Mouse (Mus musculus) frontal cortex, postnatal 25 days (tissue): ENCODE data around the gene Rhox2g.
"Not testable (repeated sequence)": the region's sequence is repeated elsewhere in the genome, so short reads cannot be mapped to it uniquely, and the experiment has no call there.

Experiments
- DNase-seq, 2 experiments: peaks; one replicate each; pipeline ENCODE4 v3.0.0; 2022; ENCODE audit warnings: low spot score in 2 of 2

Gene Rhox2g

DNA sequence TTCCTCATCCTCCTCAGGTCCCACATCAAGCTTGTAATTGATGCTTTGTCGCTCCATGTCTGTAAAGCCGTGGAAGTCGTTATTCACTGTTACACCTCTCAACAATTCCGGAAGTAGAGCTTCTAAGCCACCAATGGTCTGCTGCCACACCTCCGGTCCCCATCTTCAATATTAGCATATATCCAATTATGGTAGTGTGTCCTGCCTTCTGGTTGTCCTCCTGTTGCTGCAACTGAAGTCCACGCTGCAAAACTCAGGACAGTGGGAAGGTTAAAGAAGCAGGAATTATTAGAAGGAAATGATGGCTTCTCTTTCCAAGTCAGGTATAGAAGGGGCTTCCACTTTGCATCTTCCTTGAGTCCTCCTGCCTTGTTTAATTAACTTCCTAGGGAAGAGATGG, at the start of gene Rhox2g:
Gene Rhox2g (minus strand): TSS at position 101 of the 400 bp plus-strand sequence.
- DNase-seq: not testable (repeated sequence)

DNA sequence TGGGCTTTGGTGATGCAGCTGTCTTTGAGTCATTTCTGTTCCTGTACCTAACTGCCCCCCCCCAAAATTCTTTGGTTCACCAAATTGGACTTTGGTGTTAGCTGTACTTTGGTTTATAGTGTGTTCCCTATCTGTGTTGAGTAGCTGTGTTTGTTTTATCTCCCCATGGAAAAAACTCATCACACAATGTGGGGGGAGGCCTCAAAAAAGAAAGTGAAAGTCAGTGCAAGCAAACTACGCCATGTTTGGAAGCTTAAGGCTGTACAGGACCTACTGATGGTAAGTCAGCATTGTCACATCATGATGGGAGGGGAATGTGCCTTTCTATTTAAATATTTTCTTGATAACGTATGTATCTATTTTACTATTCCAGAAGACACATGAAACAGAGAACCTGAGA, 49.0 kb upstream of the Rhox2g start:
- DNase-seq: no peak

DNA sequence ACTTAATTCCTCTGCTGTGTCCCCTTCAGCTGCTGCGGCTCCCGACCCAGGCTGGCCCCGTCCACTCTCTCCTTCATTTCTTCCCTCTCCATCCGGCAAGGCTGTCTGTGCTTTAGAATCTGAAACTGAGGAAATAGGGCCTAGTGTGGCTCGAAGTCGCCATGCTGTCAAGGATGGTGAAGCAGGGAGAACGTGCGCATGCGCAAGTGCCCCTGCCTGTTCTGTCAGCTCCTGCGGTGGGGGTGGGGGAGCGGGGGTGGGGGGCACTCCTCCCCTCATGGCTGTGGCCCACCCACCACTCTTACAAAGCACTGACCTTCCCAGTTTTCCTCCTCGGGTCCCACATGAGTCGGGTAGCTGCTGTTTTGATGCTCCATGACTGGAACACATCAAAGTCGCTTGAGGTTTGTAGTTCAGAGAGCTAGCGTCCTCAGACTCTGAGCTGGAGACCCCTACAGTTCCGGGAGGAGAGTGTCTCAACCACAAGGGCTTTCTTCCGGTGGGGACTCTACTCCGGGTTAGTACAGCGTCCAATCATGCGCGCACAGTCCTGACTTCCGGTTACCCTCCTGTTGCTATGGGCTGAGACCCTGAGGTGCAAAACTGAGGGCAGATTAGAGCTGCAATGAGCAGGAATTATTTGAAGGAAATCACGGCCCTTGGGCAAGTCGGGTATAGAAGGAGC, 39.9 kb upstream of the Rhox2g start:
- DNase-seq: no peak

DNA sequence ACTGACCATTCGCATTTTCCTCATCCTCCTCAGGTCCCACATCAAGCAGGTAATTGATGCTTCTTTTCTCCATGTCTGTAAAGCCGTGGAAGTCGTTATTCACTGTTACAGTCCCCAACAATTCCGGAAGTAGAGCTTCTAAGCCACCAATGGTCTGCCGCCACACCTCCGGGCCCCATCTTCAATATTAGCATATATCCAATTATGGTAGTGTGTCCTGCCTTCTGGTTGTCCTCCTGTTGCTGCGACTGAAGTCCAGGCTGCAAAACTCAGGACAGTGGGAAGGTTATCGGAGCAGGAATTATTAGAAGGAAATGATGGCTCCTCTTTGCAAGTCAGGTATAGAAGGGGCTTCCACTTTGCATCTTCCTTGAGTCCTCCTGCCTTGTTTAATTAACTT, 29.9 kb upstream of the Rhox2g start, which contains the start of gene Rhox2h:
Gene Rhox2h (minus strand): TSS at position 101 of the 400 bp plus-strand sequence.
- DNase-seq: not testable (repeated sequence)

DNA sequence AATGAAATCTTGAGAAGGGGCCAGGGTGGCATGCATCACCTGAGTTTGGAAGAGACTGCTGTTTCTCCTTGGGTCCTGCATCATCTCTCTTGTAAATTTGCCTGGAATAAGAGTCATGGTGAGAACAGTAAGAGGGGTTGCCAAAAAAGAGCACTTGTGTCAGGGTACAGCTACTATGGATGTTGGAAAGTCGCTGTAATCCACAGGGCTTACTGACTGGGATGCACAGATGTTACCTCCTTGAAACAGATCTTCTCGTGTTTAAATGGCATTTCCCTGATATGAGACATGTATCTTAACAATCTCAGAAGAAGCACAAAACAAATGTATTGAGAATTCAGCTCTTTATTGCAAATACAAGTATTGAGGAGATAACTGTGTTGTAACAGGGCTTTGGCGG, 25.4 kb upstream of the Rhox2g start, which contains the start of gene Rhox3h:
Gene Rhox3h (minus strand): TSS at position 101 of the 400 bp plus-strand sequence.
- DNase-seq: not testable (repeated sequence)

DNA sequence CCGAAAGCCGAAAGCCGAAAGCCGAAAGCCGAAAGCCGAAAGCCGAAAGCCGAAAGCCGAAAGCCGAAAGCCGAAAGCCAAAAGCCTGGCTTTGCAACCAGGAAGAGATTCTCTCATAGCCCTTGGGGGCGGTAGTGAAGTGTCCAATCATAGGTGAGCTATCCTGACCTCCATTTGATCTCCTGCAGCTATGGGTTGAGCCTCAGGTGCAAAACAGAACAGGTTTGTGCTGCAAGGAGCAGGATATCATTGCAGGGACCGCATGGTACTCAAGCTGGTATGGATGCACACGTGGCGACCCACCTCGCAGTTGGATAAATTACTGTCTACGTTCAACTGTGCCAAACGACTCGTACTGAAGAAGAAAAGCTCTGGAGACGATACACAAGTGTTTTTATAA, 8.0 kb upstream of the Rhox2g start, which contains the start of gene Rhox4g:
Gene Rhox4g (minus strand): TSS at position 101 of the 400 bp plus-strand sequence.
- not testable (repeated sequence) for DNase-seq

DNA sequence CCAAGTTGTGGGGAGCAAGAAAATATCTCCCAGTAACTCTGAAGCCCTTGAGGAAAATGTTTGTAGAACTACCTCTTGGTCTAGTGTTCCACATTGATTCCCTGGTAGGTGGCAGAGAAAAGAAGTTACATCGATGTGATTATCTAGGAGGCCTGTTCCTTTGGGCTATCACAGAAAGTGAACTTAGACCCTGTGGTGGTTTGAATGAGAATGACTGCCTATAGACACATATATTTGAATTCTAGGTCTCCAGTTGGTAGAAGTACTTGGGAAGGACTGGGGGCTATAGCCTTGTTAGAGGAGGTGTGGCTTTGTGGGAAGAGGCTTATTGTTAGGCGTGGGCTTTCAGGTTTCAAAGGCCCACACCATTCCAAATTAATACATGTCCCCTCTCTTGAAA, 14.8 kb downstream of the Rhox2g start, which contains the start of gene Rhox3g:
Gene Rhox3g (minus strand): TSS at position 101 of the 400 bp plus-strand sequence.
- not testable (repeated sequence) for DNase-seq

DNA sequence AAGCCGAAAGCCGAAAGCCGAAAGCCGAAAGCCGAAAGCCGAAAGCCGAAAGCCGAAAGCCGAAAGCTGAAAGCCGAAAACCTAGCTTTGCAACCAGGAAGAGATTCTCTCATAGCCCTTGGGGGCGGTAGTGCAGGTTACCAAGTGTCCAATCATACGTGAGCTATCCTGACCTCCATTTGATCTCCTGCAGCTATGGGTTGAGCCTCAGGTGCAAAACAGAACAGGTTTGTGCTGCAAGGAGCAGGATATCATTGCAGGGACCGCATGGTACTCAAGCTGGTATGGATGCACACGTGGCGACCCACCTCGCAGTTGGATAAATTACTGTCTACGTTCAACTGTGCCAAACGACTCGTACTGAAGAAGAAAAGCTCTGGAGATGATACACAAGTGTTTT, 35.7 kb downstream of the Rhox2g start, which contains the start of gene Rhox4f:
Gene Rhox4f (minus strand): TSS at position 101 of the 400 bp plus-strand sequence.
- DNase-seq: not testable (repeated sequence)
